In the genomic region with DNA sequence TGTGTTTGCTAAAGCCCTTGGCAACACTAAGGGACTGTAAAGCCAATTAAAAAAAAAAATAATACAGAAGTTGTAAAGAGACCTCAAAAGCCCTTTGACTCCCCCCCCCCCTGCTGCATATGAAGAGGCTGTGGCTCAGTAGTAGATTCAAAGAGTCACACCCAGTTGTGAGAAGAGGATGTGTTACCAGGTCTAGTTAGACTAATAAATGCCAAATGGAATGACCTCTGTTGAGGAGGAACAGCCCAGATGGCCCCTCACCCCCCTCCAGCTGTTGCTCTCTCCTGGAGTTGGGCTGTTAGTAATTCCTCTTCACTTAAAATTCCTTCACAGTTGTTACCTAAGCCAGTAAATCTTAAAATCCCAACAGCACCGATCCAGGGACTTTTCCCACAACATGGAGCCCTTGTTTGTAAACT, we compare ENCODE assay signal across 9 mouse cellular contexts.
DNase-seq lines count a peak whose midpoint lies in the region; ATAC-seq lines count a peak whose summit lies in the region.
"Had no signal": no experiment of that assay in that cellular context is flagged by ENCODE, and none has a peak within 500 bp of the region (broad histone marks: within the 10 kb centered on the region; RNA-seq: fewer than 3 reads in every experiment).

No protein-coding gene starts in this region.

- H3K27ac ChIP-seq in kidney, embryonic 14.5 days (ENCODE audit: low read depth, low read length), result peak overlapping the region; percentile 86
- H3K27ac ChIP-seq in intestine, embryonic 14.5 days (ENCODE audit: low read depth), result peak overlapping the region; percentile 76
- H3K27ac ChIP-seq in neural tube, embryonic 12.5 days, result no peak overlapping the region
- no peak overlapping the region for H3K27ac ChIP-seq in forebrain, embryonic 13.5 days

- H3K4me3 ChIP-seq in kidney, embryonic 14.5 days (ENCODE audit: low read length), result no peak overlapping the region
- no peak overlapping the region for H3K4me3 ChIP-seq in intestine, embryonic 14.5 days (ENCODE audit: low read depth, low read length)
- no peak overlapping the region for H3K4me3 ChIP-seq in neural tube, embryonic 12.5 days
- no peak overlapping the region for H3K4me3 ChIP-seq in forebrain, embryonic 13.5 days
- H3K4me3 ChIP-seq: hindbrain, embryonic 15.5 days had no signal

- peak overlapping the region; percentile 27 for H3K4me2 ChIP-seq in kidney, embryonic 14.5 days (replicated peaks; ENCODE audit: low read depth, low read length)
- peak overlapping the region; percentile 29 for H3K4me2 ChIP-seq in intestine, embryonic 14.5 days (ENCODE audit: low read length)
- H3K4me2 ChIP-seq in neural tube, embryonic 12.5 days (replicated peaks), result peak overlapping the region; percentile 42
- no peak overlapping the region for H3K4me2 ChIP-seq in forebrain, embryonic 13.5 days
- H3K4me2 ChIP-seq: hindbrain, embryonic 15.5 days had no signal

- peak; percentile 29; the same call in 1 of the 2 replicates for ATAC-seq in kidney, embryonic 14.5 days (ENCODE audit: low FRiP score, low TSS enrichment)
- ATAC-seq in intestine, embryonic 14.5 days (replicated peaks; ENCODE audit: low FRiP score, low TSS enrichment, low read depth), result no peak
- peak; percentile 52; the same call in 1 of the 2 replicates for ATAC-seq in neural tube, embryonic 12.5 days (ENCODE audit: low FRiP score, low read depth)
- no peak for ATAC-seq in forebrain, embryonic 13.5 days

- H3K4me1 ChIP-seq in kidney, embryonic 14.5 days (ENCODE audit: control insufficient read depth, insufficient read depth, low read length), result peaks cover 72% of the 10 kb centered on the region
- H3K4me1 ChIP-seq in intestine, embryonic 14.5 days (replicated peaks; ENCODE audit: control insufficient read depth, insufficient read depth, low read length), result peaks cover 75% of the 10 kb centered on the region
- peaks cover 38% of the 10 kb centered on the region for H3K4me1 ChIP-seq in neural tube, embryonic 12.5 days
- peaks cover 36% of the 10 kb centered on the region for H3K4me1 ChIP-seq in forebrain, embryonic 13.5 days

- H3K9me3 ChIP-seq in kidney, embryonic 14.5 days (ENCODE audit: control insufficient read depth, low read length), result no peaks in the 10 kb centered on the region
- H3K9me3 ChIP-seq in intestine, embryonic 14.5 days (ENCODE audit: control insufficient read depth, low read length), result no peaks in the 10 kb centered on the region
- H3K9me3 ChIP-seq in neural tube, embryonic 12.5 days, result no peaks in the 10 kb centered on the region
- H3K9me3 ChIP-seq in forebrain, embryonic 13.5 days (replicated peaks), result no peaks in the 10 kb centered on the region
- H3K9me3 ChIP-seq: hindbrain, embryonic 15.5 days had no signal

- DNase-seq in kidney, adult 8-10 months, result no peak
- DNase-seq in ZHBTc4 (ENCODE audit: low read depth, low spot score), result peak; percentile 69
- no peak for DNase-seq in intestine, embryonic 14.5 days (ENCODE audit: low spot score)
- DNase-seq in cerebellum, postnatal 25 days, result no peak
- DNase-seq: thymus, adult 18-20 months had no signal

- H3K27me3 ChIP-seq in kidney, embryonic 14.5 days (ENCODE audit: control insufficient read depth, insufficient read depth, low read length), result no peaks in the 10 kb centered on the region
- no peaks in the 10 kb centered on the region for H3K27me3 ChIP-seq in intestine, embryonic 14.5 days (replicated peaks; ENCODE audit: control insufficient read depth, insufficient read depth, low read length)
- no peaks in the 10 kb centered on the region for H3K27me3 ChIP-seq in neural tube, embryonic 12.5 days (replicated peaks)
- H3K27me3 ChIP-seq in forebrain, embryonic 13.5 days, result no peaks in the 10 kb centered on the region
- H3K27me3 ChIP-seq: hindbrain, embryonic 15.5 days had no signal

- WGBS in kidney, embryonic 14.5 days, result 0% methylated on average over 1 of the region's 1 CpGs
- WGBS in intestine, embryonic 14.5 days, result 3% methylated on average over 1 of the region's 1 CpGs
- WGBS in neural tube, embryonic 12.5 days, result 0% methylated on average over 1 of the region's 1 CpGs
- 26% methylated on average over 1 of the region's 1 CpGs for WGBS in forebrain, embryonic 13.5 days

- no peaks in the 10 kb centered on the region for H3K36me3 ChIP-seq in kidney, embryonic 14.5 days (ENCODE audit: control insufficient read depth, insufficient read depth, low read length)
- no peaks in the 10 kb centered on the region for H3K36me3 ChIP-seq in intestine, embryonic 14.5 days (ENCODE audit: control insufficient read depth, insufficient read depth, low read length)
- no peaks in the 10 kb centered on the region for H3K36me3 ChIP-seq in neural tube, embryonic 12.5 days
- no peaks in the 10 kb centered on the region for H3K36me3 ChIP-seq in forebrain, embryonic 13.5 days (ENCODE audit: poor library complexity, severe bottlenecking)
- H3K36me3 ChIP-seq: hindbrain, embryonic 15.5 days had no signal

- 0 out of 2 replicates have a peak overlapping the region, but pooled peaks have one; percentile 23 for H3K9ac ChIP-seq in kidney, embryonic 14.5 days (ENCODE audit: low read depth, low read length)
- no peak overlapping the region for H3K9ac ChIP-seq in intestine, embryonic 14.5 days (ENCODE audit: low read length)
- H3K9ac ChIP-seq in neural tube, embryonic 12.5 days, result no peak overlapping the region
- H3K9ac ChIP-seq in forebrain, embryonic 13.5 days, result no peak overlapping the region
- H3K9ac ChIP-seq: hindbrain, embryonic 15.5 days had no signal

Comparison
In these comparisons a context has a peak if more than half of its experiments do, and no peak if none do; other contexts are left out.
1. ATAC-seq: peak in kidney, embryonic 14.5 days (single experiment) and neural tube, embryonic 12.5 days (single experiment); none in intestine, embryonic 14.5 days (single experiment) and forebrain, embryonic 13.5 days (single experiment).
2. H3K27ac ChIP-seq: peak in kidney, embryonic 14.5 days (single experiment) and intestine, embryonic 14.5 days (single experiment); none in neural tube, embryonic 12.5 days (single experiment) and forebrain, embryonic 13.5 days (single experiment).